Mouse (Mus musculus) liver, embryonic 15.5 days (tissue): ENCODE measurements around the gene Dcp1a. TPM values are rescaled to one million over a fixed set of nuclear protein-coding genes. Genes with fewer than 3 reads are reported as not detected.
A peak's percentile ranks its signal among the peaks of the same experiment; 100 is the strongest.

Source experiments
- ATAC-seq: fragments of 200-750 bp; cut with Nextera tagmentation; 2 replicates; pipeline ENCODE4 v1.8.0; 2017; ENCODE audit warnings: moderate number of reproducible peaks, mild to moderate bottlenecking, moderate library complexity; ENCODE audit not compliant: insufficient read depth
- H3K27ac ChIP-seq: fragments of 300-500 bp; sonication (generic); replicated peaks from 2 replicates; pipeline ENCODE4 v1.5.1; 2015; ENCODE audit warnings: mild to moderate bottlenecking, inconsistent platforms
- H3K27me3 ChIP-seq: fragments of 300-500 bp; sonication (generic); 2 replicates; pipeline ENCODE4 v1.6.1; 2015; ENCODE audit warnings: mild to moderate bottlenecking, inconsistent platforms
- H3K36me3 ChIP-seq: fragments of 300-500 bp; sonication (generic); replicated peaks from 2 replicates; pipeline ENCODE4 v1.6.1; 2015; ENCODE audit warnings: moderate library complexity, mild to moderate bottlenecking, inconsistent platforms
- H3K4me1 ChIP-seq: fragments of 300-500 bp; sonication (generic); replicated peaks from 2 replicates; pipeline ENCODE4 v1.6.1; 2015; ENCODE audit warnings: inconsistent platforms
- H3K4me2 ChIP-seq: fragments of 300-500 bp; sonication (generic); 2 replicates; pipeline ENCODE4 v1.6.1; 2015; ENCODE audit warnings: moderate library complexity, mild to moderate bottlenecking, inconsistent platforms
- H3K4me3 ChIP-seq: fragments of 300-500 bp; sonication (generic); replicated peaks from 2 replicates; pipeline ENCODE4 v1.5.1; 2015; ENCODE audit warnings: mild to moderate bottlenecking, inconsistent platforms
- H3K9ac ChIP-seq: fragments of 300-500 bp; sonication (generic); 2 replicates; pipeline ENCODE4 v1.6.1; 2015; ENCODE audit warnings: moderate library complexity, mild to moderate bottlenecking, inconsistent platforms
- H3K9me3 ChIP-seq: fragments of 300-500 bp; sonication (generic); replicated peaks from 2 replicates; pipeline ENCODE4 v1.6.1; 2016; ENCODE audit warnings: inconsistent platforms
- WGBS: fragments of 180-500 bp; shearing (Covaris S2); methylation state at CpG from one replicate; pipeline ENCODE4 v1.1.7; 2015; ENCODE audit warnings: mixed read lengths; ENCODE audit not compliant: insufficient replicate concordance; 5-methylcytosine and 5-hydroxymethylcytosine counted together
- polyA plus RNA-seq: library from polyadenylated mRNA; unstranded; fragments of >200 nt; fragmentation: Nextera tagmentation; extraction: Ambion mirVana; gene quantifications from 2 replicates; pipeline ENCODE4 v1.2.1, GENCODE M21; 2015

Gene Dcp1a
- polyA plus RNA-seq, 1 experiment from 2014 or later: 7.7 TPM

DNA sequence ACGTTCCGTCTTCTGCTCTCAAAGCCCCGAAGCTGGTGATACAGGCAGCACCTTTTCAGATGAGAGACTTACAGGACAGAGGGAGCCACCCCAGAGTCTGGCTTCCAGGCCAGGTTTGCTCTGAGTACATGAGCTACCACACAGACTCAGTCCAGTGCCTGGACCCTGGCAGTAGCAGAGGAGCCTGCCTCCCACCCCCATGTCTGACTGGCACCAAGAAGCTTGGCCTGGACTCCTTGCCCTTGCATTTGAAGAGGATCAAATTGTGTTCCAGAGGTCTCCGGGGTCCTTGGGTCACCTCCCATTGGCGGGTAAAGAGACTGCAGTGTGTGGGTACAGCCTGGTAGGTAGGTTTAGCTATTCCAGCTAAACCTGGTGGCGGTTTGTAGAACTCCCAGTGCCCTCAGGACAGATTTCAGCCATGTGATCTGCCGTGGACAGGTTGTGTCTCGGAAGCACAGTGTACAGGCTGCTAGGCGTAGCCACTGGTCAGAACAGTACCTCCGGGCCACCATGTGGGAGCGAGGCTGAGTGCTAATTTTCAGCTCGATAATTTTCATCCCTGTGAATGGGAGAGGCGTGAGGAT is 81.6 kb downstream of the Dcp1a start:
- Histone ChIP-seq H3K27me3 (no peaks in the 10 kb centered on the region), H3K4me1 (peaks cover 59% of the 10 kb centered on the region), H3K4me3 (no peak overlapping the region), H3K4me2 (peak overlapping the region; percentile 39; the same call in 1 of the 2 replicates), H3K36me3 (peaks cover 90% of the 10 kb centered on the region), H3K27ac (peak overlapping the region; percentile 89), H3K9ac (0 out of 2 replicates have a peak overlapping the region, but pooled peaks have one; percentile 2), H3K9me3 (no peaks in the 10 kb centered on the region)
- ATAC-seq: no peak
- WGBS: 84% methylated on average over 13 of the region's 13 CpGs

DNA sequence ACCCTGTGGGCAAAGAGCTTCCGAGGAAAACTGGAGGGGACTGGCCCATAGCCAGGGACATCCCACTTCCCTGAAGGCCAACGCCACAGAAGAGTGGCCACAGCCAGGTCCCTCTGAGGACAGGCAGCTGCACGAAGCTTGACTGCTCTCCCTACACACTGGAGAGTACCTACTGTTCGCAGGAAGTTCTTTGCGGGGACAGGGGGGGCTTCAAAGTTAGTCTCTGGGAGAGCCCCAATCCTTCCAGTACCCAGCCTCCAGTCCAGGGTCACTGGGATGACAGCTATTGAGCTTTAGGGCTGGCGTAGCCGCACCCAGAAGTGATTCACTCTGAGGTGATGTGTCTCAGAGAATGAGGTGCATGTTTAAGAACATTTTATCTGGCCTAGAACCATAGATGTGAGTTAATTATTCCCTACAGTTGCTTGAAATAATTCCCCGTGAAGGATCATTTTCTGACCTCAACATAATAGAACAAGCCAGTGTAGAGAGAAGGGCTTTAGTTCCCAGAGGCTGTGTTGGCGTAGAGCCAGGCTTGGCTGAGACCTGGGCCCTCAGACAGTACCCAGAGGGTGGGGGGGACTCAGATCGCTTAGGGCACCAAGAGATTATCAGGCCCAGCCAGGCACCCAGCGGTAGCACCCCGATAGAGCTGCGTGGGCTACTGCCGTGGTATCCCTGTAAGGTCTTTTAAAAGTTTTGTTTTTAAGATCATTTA is 82.3 kb downstream of the Dcp1a start:
- H3K9me3 ChIP-seq: no peaks in the 10 kb centered on the region
- peaks cover 90% of the 10 kb centered on the region for H3K36me3 ChIP-seq
- no peak overlapping the region for H3K4me3 ChIP-seq
- H3K9ac ChIP-seq: peak overlapping the region; percentile 2; the same call in 1 of the 2 replicates
- peak; percentile 98 for ATAC-seq
- H3K27ac ChIP-seq: peak overlapping the region; percentile 89
- peaks cover 59% of the 10 kb centered on the region for H3K4me1 ChIP-seq
- peak overlapping the region; percentile 39 for H3K4me2 ChIP-seq
- no peaks in the 10 kb centered on the region for H3K27me3 ChIP-seq
- WGBS: 47% methylated on average over 14 of the region's 14 CpGs

DNA sequence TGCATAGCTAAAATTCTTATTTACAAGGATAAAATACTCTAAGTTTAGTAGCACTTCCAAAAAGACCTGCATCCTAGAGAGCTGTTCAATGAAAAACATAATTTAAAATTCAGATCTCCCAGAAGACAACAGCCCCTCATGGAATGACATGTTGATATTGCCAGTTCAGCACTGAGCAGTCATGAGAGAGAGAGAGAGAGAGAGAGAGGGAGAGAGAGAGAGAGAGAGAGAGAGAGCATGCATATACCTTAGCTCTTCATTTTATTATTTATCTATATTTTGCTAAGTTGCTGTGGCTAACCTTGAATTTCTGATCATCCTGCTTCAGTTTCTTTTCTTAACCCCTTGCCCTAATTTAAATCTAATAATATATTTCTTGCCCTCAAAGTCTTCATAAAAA is 83.0 kb downstream of the Dcp1a start:
- ATAC-seq: peak; percentile 61
- peaks cover 54% of the 10 kb centered on the region for H3K4me1 ChIP-seq
- H3K27ac ChIP-seq: peak overlapping the region; percentile 77
- no peak overlapping the region for H3K4me3 ChIP-seq
- no peaks in the 10 kb centered on the region for H3K27me3 ChIP-seq
- no peak overlapping the region for H3K9ac ChIP-seq
- no peaks in the 10 kb centered on the region for H3K9me3 ChIP-seq
- H3K36me3 ChIP-seq: peaks cover 91% of the 10 kb centered on the region
- no peak overlapping the region; the same call in 1 of the 2 replicates for H3K4me2 ChIP-seq

DNA sequence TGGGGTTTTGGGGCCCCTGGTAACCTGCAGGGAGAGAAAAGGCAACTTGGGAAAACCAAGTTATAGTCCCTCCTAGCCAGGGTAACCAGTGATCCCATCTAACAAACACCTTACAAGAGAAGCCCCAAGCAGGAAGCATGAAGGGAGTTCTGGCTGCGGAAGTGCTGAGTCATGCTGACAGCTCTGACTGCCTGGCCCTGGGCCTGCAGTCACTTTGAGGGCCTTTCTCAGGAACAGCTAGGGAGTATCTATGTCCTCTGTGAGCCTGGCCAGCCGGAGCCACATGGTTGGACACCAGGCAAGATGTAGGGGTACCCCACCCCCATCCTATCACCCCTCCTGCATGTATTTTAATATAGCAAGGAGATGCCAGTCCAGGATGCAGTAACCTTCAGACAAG is 85.1 kb downstream of the Dcp1a start:
- H3K27me3 ChIP-seq: no peaks in the 10 kb centered on the region
- peak overlapping the region; percentile 87 for H3K27ac ChIP-seq
- H3K36me3 ChIP-seq: peaks cover 91% of the 10 kb centered on the region
- H3K9ac ChIP-seq: peak overlapping the region; percentile 26
- 51% methylated on average over 2 of the region's 2 CpGs for WGBS
- H3K4me1 ChIP-seq: peaks cover 45% of the 10 kb centered on the region
- peak overlapping the region; percentile 21; the same call in 1 of the 2 replicates for H3K4me2 ChIP-seq
- peak; percentile 54 for ATAC-seq
- H3K9me3 ChIP-seq: no peaks in the 10 kb centered on the region
- no peak overlapping the region for H3K4me3 ChIP-seq

DNA sequence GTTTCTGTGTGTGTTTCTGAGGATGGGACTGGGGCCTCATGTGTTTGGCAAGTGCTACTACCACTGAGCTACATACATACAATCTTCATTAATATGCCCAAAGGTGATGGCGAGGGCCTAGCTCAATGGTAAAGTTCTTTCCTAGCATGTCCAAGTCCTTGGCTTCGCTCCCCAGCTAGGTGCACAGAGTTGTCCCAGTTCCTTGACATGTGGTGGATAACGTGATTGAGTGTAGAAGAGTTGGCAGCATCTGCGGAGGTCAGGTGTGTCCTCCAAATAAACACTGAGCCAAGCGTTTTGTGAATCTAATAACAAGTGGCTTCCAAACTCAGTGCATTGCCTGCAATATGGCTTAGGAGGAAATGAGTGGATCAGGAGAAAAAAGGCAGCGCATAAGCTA is 87.0 kb downstream of the Dcp1a start:
- no peak overlapping the region for H3K4me3 ChIP-seq
- no peak overlapping the region for H3K9ac ChIP-seq
- H3K4me1 ChIP-seq: peaks cover 34% of the 10 kb centered on the region
- no peak overlapping the region for H3K4me2 ChIP-seq
- no peak for ATAC-seq
- peaks cover 91% of the 10 kb centered on the region for H3K36me3 ChIP-seq
- no peaks in the 10 kb centered on the region for H3K27me3 ChIP-seq
- no peak overlapping the region for H3K27ac ChIP-seq
- 88% methylated on average over 6 of the region's 6 CpGs for WGBS
- no peaks in the 10 kb centered on the region for H3K9me3 ChIP-seq

DNA sequence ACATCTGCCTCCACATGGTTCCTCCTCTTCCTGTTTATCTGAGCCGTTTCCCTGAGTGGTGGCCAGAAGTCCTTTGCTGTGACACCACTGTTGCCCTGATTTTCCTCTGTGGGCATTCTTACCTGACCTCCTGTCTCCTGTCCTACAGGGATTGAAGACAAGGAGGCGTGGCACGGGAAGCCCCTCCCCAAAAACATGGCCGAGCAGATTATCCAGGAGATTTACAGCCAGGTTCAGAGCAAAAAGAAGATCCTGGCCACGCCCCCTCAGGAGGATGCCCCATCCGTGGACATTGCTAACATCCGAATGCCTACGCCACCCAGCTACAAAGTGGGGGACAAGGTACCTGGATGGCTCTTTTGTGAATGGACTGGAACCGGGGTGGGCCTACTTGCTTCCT is 88.7 kb downstream of the Dcp1a start:
- Histone ChIP-seq H3K4me1 (peaks cover 23% of the 10 kb centered on the region), H3K4me2 (no peak overlapping the region), H3K4me3 (no peak overlapping the region), H3K27me3 (no peaks in the 10 kb centered on the region), H3K27ac (no peak overlapping the region), H3K36me3 (peaks cover 100% of the 10 kb centered on the region), H3K9me3 (no peaks in the 10 kb centered on the region), H3K9ac (no peak overlapping the region)
- no peak for ATAC-seq
- WGBS: 75% methylated on average over 9 of the region's 9 CpGs

DNA sequence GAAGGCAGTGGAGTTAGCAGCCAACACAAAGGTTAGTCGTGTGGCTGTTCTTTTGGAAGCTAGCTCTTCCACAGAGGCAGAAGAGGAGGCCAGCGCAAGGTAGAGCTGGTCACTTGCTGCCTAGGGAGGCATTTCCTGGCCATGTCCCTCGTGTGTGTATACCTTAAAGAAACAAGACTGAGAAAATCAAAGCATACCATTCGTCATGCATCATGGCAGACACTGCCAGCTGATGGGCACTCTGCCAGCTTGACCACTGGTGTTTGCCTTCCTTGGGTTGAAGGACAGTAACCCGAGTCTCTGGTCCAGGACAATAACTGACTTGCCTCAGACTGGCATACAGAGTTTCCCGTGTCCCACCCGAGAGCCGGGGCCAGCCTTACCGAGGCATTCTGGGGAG is 91.0 kb downstream of the Dcp1a start:
- Histone ChIP-seq H3K36me3 (peaks cover 100% of the 10 kb centered on the region), H3K4me3 (no peak overlapping the region), H3K9me3 (no peaks in the 10 kb centered on the region), H3K4me1 (peaks cover 14% of the 10 kb centered on the region), H3K9ac (no peak overlapping the region), H3K27me3 (no peaks in the 10 kb centered on the region), H3K27ac (no peak overlapping the region), H3K4me2 (no peak overlapping the region)
- no peak for ATAC-seq
- WGBS: 78% methylated on average over 9 of the region's 9 CpGs

DNA sequence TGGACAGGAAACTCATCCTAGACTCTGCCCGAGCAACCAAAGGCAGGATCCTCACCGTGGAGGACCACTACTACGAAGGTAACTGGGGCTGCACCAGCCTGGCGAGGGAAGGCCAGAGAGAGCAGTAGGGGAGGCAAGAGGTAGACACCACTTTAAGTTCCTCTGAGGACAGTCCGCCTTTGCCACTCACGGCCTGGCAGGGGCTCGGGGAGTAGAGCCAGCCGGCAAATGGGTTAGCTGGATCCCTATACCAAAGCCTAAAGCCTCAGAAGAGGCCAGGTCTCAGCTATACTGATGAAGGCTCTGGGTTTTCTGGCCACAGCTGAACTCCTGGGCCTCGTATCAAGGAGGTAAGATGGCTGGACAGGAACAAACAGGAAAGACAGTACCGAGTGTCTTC is 92.9 kb downstream of the Dcp1a start:
- 78% methylated on average over 10 of the region's 10 CpGs for WGBS
- Histone ChIP-seq H3K4me1 (peaks cover 28% of the 10 kb centered on the region), H3K9ac (no peak overlapping the region), H3K9me3 (no peaks in the 10 kb centered on the region), H3K36me3 (peaks cover 90% of the 10 kb centered on the region), H3K27me3 (no peaks in the 10 kb centered on the region), H3K4me3 (no peak overlapping the region), H3K4me2 (no peak overlapping the region), H3K27ac (no peak overlapping the region)
- no peak for ATAC-seq

DNA sequence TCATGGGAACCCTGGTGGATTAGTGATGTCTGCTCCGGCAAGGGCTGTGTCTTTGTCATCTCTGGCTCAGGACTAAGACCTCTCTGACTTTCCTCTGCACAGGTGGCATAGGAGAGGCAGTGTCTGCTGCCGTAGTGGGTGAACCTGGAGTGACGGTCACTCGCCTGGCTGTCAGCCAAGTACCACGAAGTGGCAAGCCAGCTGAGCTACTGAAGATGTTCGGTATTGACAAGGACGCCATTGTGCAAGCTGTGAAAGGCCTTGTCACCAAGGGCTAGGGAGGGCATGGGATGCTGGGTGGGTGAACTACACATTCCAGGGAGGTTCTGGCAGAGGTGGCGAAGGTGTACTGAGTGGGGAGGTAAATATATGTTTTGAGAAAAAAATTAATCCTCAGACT is 93.9 kb downstream of the Dcp1a start:
- H3K4me3 ChIP-seq: no peak overlapping the region
- ATAC-seq: no peak
- H3K36me3 ChIP-seq: peaks cover 80% of the 10 kb centered on the region
- H3K4me2 ChIP-seq: no peak overlapping the region
- H3K9me3 ChIP-seq: no peaks in the 10 kb centered on the region
- no peaks in the 10 kb centered on the region for H3K27me3 ChIP-seq
- no peak overlapping the region for H3K9ac ChIP-seq
- H3K27ac ChIP-seq: no peak overlapping the region
- 68% methylated on average over 8 of the region's 8 CpGs for WGBS
- H3K4me1 ChIP-seq: peaks cover 35% of the 10 kb centered on the region

DNA sequence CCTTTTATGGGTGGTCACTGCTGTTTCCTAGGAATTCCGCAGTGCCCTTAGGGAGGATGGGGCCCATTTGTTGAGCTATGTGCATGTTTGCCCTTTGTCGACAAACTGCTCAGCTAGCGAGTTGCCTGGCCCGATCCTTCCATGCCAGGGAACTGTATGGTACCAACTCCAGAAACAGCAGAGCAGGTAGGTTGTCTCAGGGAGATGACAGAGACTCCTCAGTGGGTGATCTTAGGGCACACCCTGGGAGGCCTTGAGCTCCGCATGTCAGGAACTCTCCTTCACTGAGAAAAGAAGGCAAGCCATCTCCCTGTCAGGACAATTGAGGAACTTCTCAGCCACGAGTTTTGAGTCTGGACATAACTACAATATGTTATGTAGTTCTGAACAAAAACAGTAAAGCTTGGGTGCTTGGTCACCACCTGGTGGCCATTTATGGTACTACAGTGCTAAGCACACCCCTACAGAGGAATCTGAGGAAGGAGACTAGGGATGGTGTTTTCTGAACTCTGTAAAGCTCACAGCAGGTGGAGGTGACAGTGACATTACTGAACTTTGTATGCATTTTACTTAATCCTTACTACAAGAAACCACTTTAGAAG is 94.7 kb downstream of the Dcp1a start:
- Histone ChIP-seq H3K36me3 (peaks cover 71% of the 10 kb centered on the region), H3K4me1 (peaks cover 35% of the 10 kb centered on the region), H3K27me3 (no peaks in the 10 kb centered on the region), H3K27ac (peak overlapping the region; percentile 22; the same call in 1 of the 2 replicates), H3K9me3 (no peaks in the 10 kb centered on the region), H3K9ac (no peak overlapping the region), H3K4me2 (no peak overlapping the region), H3K4me3 (no peak overlapping the region)
- 55% methylated on average over 6 of the region's 6 CpGs for whole genome bisulfite sequencing
- ATAC-seq: 0 out of 2 replicates have a peak, but pooled peaks have one; percentile 30

DNA sequence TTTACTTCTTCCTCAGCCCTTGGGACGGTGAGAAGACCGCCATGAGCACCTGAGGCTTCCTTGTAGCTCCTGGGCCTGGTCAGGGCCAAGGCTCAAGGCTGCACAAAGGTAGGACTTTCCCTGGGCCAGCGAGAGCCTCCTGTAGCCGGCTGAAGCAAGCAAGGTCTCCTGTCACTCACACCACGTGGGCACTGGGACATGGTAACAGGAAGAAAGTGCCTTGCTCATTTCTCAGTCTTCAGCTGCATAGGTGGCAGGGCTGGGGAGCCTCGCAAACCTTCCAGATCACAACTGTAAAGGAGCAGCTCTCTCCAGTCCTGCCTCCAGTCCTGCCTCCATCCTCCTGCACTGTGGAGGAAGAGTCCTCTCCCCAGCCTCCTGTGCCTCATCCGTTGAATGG is 96.5 kb downstream of the Dcp1a start:
- peaks cover 35% of the 10 kb centered on the region for H3K4me1 ChIP-seq
- ATAC-seq: no peak
- no peaks in the 10 kb centered on the region for H3K27me3 ChIP-seq
- H3K27ac ChIP-seq: peak overlapping the region; percentile 70
- no peak overlapping the region for H3K4me2 ChIP-seq
- no peaks in the 10 kb centered on the region for H3K9me3 ChIP-seq
- H3K9ac ChIP-seq: no peak overlapping the region
- peaks cover 54% of the 10 kb centered on the region for H3K36me3 ChIP-seq
- no peak overlapping the region for H3K4me3 ChIP-seq
- WGBS: 52% methylated on average over 7 of the region's 7 CpGs
